Mouse (Mus musculus) brain, embryonic 14.5 days (tissue): ENCODE measurements at regions not wholly inside any gene's neighbourhood (a gene's known extent, or its start where the extent isn't known, plus 50 kb on each side); places are given as distances from the start of the nearest gene placed in this dataset.

Experiments
- CTCF ChIP-seq: fragments of 200-500 bp; IDR thresholded peaks from 2 replicates; pipeline ENCODE4 v1.5.1; 2012; ENCODE audit warnings: inconsistent platforms, mild to moderate bottlenecking, moderate library complexity, borderline replicate concordance; ENCODE audit not compliant: insufficient read depth, insufficient read length; ENCODE audit errors: extremely low read depth
- POLR2A ChIP-seq: fragments of 200-500 bp; IDR thresholded peaks from 2 replicates; pipeline ENCODE4 v1.6.1; 2012; ENCODE audit warnings: mild to moderate bottlenecking, inconsistent platforms, borderline replicate concordance; ENCODE audit not compliant: poor library complexity, insufficient read depth, insufficient read length, severe bottlenecking; ENCODE audit errors: extremely low read depth

- TF ChIP-seq CTCF (no peak), POLR2A (no peak)
Measured at GRCm38 (mm10) chr12:27160063-27160686, 182.2 kb downstream of the Sox11 start.
